Mouse (Mus musculus): ENCODE measurements around the gene Mpdu1.

GRCm38 (mm10) chr11:69711082-69711481 lies 48.6 kb upstream of the Mpdu1 start:
- TF ChIP-seq EP300 (IDR thresholded peaks at IDR 0.05; ENCODE audit: insufficient read depth, low read depth, low read length) (peak; percentile 54; the same call in 1 of the 2 replicates), POLR2A (IDR thresholded peaks at IDR 0.05; ENCODE audit: insufficient read depth, low read length) (no peak), CTCF (IDR thresholded peaks at IDR 0.05; ENCODE audit: low read depth, low read length) (no peak)
